Mouse (Mus musculus): ENCODE measurements at regions not wholly inside any gene's neighbourhood (a gene's known extent, or its start where the extent isn't known, plus 50 kb on each side); places are given as distances from the start of the nearest gene placed in this dataset.

DNA sequence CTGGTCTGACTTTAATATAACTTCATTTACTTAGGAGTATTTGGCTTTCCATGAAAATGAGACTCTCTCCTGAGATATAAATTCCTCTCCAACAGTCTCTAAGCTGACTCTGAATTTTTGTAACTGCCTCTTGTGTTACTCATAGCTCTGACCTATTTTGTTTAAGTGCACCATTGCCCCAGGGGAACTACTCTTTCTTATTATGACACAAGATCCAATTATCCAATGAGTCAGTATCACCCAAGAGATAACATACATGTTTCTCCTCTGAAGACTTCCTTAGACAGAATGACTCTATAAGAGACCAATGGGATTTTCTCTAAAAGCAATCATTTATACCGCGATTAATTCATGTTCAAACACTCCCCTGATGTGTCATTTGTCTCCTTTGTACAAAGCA lies 586.9 kb downstream of the Epha4 start:
- TF ChIP-seq CTCF (conservative IDR thresholded peaks at IDR 0.05; ENCODE audit: low read length) (no peak), POU5F1 (IDR thresholded peaks at IDR 0.05; ENCODE audit: borderline replicate concordance, low read length) (no peak)
